Mouse (Mus musculus) adrenal gland, postnatal 14 days (tissue): ENCODE data around the gene Ccdc88c. TPM values are rescaled to one million over a fixed set of nuclear protein-coding genes. Genes with fewer than 3 reads are reported as not detected.

ENCODE experiments used
- DNase-seq: peaks from one replicate; pipeline ENCODE4 v3.0.0; 2021; ENCODE audit warnings: mixed read lengths
- total RNA-seq: library from RNA; stranded (reverse); gene quantifications from 2 replicates; pipeline ENCODE4 v1.2.3, GENCODE M21; 2021

Ccdc88c gene
- total RNA-seq, 1 experiment from 2014 or later, result 7.9 TPM

DNA sequence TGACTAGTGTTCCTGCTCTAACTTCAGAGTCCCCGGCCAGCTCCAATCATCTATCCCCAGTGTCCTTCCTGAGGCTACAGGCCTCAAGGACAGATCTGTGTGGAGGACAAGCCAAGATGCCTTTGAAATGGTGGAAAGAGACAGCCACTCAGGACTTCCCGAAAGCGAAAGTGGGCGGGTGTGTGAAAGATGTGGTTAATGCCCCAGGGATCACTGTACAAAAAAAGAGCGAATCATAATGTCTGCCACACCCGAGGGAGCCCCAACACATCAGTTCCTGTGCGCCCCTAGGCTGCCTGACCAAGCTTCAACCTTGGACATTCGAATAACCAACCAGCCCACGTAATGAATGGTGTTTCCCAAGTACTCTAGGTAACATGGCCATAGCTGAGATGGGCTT is 100.6 kb downstream of the Ccdc88c start:
- DNase-seq, result peak; percentile 24

DNA sequence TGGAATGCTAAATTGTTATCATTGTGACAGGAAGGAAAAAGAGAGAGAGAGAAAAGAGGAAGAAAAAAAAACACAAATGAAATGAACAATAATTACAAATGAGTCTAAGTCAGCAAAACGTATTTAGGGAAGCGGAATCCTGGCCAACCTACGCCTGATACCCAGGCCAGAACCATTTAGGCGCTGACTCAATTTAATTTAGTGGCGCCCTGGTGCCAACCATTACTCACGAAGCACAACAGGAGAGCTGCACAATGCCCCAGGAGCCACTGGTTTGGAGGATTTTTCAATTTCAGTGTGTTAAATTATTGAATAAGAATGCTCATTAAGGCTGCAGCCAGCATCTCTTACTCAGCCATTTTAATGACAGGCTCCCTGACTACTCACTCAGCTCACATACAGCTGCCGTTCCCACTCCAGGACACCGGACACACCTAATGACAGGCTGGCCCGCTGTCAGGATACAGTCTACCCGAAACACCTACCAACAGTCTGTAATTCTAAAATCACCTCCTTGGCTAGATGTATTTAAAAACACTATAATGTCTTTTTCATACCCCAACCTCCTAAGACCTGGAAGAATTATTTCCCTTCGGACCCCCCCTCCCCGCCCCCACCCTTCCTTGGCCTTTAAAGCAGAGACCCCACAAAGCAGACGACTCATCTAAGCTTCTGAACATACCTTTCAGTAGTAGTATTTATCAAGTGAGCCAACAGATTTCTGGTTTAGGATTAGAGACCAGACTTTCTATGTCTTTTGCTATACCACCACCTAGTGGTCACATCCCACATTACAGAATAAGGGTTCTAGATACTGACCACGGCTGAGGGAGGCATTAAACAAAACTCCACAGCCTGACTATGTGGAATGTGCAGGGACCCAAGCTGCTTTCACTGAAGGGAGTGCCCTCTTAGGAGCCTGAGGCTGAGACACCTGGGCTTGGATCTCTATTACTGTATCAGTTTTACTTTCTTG is 102.9 kb downstream of the Ccdc88c start:
- DNase-seq, result peak; percentile 73

DNA sequence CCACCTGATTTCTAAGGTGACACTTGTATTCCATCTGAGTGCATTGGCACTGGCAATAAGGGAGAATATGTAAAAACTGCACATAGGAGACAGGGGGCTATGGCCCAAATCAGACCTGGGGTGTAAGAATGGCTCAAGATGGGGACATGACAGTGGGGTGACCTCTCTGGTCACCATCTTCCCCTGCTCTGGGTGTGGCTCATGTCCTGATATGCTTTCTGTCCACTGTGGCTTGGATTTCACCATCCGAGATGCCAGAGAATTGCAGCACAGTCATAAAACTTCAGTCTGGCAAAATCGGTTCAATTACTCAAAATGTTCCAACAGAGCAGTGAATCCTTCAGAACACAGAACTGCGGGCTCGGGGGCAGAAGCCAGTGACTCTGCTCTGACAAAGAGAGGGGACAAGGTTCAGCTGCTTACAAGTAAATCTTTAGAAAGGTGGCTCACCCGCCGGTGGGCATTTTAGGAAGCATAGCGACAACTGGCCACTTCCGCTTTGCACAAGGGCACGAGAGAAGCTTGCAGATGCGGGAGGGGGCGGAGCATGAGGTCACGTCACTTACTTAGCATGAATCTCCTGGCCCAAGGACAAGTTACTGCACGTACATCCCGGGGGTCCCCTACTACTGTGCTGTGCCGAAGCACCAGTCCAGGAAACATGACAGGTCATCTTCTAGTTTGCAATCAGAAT is 104.1 kb downstream of the Ccdc88c start:
- peak; percentile 39 for DNase-seq

DNA sequence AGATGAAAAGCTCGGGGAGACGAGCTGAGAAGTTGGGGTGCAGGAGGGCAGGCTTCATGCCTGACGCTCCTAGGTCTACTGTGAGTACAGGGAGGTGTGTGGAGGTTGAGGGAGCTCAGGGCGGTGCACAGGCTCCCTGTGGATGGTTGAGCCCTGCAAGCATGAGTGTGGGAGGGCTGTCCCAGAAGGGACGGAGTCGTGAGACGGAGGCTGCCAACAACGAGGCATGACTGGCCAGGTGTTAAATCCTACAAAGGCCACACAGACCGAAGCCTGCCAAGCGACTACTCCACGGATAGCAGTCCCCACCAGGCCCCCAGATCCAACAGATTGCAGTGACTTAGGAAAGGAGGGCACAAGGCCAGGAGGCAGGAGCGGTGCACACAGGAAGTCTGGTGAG is 118.1 kb downstream of the Ccdc88c start:
- DNase-seq, result no peak

DNA sequence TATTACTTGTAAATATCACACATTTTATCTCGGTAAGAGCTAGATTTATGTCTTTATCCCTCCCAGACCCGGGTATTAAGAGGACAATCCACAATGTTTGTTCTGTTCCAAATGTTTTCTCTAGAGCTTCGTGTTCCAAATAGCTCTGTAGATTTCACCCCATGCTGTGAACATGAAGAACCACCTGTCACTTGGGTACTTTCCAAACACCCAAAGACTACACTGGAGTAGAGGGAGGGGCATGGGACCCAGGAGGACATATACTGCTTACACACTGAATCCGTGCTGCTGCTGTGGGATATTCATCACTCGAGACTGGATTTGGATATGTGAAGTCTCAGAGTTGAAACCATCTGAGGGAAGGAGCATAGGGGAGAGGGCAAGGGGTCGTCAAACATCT is 119.1 kb downstream of the Ccdc88c start:
- DNase-seq, result no peak

DNA sequence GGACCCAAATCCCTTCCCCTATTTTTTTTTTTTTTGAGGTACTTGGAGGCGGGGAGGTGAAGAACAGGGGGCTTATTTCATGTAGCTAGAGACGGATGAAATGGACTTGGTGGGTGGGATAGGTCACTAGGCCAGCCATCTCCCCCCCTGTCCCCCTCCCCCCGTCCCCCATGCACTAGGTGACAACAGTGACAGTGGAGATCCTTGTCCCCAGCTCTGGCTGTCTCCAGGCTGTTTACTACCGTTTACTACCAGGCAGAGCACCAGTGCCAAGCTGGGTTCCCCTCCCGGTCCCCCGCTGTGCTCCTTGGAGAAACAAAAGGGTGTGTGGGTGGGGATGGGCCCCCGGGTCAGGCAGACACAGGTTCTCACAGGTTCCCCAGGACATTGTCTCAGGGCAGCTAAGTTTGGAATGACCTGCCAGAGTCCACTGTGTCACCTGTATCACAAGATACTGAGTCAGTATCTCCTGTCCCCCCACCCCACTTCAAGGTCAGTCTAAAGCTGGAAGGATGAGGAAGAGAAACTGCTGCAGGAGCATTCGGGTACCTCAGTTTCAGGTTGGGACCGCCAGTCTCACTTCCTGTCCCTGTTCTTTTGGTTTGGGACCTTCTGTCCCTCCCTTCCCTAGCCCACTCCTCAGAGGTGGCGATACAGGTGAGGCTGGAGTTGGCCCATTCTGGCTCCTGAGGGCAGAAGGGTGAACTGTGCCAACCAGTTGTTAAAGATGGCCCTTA is 120.4 kb downstream of the Ccdc88c start:
- no peak for DNase-seq

DNA sequence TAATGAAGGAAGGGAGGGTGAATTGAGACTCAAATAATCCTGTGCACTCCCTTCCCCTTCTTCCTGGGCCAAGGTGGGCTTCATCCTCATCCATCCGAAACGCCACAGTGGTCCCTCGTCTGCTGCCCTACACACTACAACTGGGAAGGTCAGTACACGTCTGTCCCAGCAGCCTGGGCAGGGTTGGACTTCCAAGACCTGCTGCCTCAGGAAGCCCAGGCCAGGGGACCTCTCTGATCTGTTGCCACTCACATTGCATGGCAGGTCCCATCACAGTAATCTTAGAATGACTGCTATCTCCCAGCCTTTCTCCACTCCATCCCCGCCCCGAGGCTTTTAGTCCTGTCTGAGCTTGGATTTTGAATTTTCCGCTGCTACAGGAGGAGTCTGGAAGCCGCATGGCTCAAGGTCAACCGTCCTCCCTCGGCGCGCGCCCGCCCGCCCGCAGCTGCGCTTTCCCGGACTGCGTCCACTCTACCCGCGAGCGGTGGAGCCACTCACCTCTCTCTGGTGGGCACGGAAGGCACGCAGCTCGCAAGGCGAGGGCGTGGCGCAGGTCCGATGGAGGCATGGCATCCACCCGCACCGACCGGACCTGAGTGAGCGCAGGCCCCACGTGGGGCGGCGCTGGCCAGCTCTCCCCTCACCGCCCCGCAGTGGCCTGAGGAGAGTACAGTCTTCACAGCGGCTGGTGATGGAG is 121.1 kb downstream of the Ccdc88c start, which contains the start of gene Gpr68:
Gene Gpr68 (minus strand): TSS at position 601 of the 700 bp plus-strand sequence.
- peak; percentile 60 for DNase-seq

DNA sequence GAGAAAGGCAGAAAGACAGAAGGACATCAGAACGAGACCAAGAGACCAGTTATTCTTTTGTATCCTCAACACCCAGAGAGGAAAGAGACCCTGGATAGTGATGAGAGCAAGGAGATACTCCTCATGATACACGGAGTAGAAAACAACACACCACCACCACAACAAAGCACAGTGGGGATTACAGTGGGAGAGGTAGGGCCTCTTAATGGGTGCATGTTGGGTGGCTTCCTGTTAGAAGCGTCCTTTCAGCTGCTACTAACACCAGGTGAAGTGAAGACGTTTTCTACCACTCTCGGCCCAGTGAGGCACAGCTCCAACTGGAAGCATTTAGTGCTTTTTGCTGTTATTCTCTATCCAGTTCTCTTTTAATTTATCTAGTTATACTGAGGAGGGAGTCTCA is 122.0 kb downstream of the Ccdc88c start:
- DNase-seq, result no peak

DNA sequence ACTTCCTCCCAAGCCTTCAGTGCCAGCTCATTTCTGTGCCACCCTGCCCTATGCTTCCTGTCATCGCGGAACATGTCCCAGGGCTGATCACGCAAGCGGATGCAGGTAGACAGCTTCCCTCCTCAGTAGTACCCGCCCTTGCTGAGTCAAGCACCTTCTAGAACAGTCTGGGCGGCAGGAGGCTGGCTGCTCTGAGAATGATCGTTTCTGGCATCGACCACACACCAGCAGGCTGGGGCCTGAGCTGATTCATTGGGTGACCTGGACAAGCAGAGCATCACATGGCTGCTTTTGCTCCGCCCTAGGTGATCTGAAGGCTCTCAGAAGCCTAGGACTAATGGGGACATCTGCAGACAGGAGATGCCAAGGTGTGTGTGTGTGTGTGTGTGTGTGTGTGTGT is 125.1 kb downstream of the Ccdc88c start:
- peak; percentile 17 for DNase-seq

DNA sequence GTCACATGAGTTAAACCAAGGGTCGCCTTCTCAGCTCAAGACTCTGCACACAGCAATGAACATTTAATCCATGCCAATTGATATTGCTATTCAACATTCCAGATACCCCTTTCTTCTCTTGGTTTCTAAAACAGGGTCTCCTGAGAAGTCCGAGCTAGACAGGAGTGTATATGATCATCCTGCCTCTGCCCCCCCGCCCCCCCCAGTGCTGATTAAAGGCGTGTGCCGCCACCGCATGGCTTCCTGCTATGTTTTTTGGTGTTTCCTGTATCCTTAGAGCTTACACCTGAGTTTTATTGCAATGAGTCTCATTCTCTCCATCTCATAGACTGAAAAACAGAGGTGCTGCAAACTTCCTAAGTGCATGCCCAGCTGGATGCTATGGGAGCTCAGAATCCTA is 127.5 kb downstream of the Ccdc88c start:
- no peak for DNase-seq

DNA sequence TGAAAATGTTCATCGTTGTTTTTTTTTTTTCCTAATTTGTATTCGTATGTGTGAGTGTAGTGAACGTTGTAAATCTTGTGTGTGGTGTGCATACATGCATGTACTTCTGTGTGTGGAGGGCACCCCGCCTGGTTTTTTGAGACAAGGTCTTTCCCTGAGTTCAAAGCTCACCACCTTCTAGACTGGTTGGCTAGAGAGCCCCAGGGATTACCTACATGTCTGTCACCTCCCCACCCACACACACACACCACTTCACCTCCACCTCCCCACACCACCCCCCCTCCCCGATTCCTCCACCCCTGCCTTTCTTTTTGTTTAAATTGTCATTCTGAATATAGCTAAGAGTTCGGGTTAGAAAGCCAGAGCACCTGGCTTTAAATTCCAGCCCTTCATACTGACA is 128.0 kb downstream of the Ccdc88c start:
- DNase-seq, result no peak

DNA sequence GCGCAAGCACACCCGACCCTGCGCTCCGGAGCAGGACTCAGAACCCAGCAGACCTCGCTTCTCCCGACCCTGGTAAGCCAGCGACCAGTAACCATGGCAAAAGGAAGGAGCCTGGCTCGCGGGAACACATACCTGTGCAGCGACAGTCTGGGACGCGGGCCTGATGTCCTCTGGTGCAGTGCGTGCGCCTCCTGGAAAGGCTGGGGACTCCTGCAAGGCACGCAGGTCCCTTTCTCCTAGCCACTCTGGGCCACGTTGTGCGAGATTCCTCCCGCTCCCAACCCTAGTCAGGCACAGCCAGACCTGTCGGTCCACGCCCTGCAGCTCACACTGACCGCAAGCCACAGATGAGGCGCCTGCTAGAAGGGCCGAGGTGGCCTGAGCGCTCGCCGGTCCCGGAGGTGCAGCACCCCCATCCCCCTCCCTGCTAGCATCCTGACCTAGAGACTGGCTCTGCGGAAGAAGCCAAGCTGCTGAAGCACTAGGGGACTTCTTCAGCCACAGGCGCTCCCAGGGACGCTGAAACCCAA is 129.7 kb downstream of the Ccdc88c start:
- DNase-seq, result peak; percentile 20

DNA sequence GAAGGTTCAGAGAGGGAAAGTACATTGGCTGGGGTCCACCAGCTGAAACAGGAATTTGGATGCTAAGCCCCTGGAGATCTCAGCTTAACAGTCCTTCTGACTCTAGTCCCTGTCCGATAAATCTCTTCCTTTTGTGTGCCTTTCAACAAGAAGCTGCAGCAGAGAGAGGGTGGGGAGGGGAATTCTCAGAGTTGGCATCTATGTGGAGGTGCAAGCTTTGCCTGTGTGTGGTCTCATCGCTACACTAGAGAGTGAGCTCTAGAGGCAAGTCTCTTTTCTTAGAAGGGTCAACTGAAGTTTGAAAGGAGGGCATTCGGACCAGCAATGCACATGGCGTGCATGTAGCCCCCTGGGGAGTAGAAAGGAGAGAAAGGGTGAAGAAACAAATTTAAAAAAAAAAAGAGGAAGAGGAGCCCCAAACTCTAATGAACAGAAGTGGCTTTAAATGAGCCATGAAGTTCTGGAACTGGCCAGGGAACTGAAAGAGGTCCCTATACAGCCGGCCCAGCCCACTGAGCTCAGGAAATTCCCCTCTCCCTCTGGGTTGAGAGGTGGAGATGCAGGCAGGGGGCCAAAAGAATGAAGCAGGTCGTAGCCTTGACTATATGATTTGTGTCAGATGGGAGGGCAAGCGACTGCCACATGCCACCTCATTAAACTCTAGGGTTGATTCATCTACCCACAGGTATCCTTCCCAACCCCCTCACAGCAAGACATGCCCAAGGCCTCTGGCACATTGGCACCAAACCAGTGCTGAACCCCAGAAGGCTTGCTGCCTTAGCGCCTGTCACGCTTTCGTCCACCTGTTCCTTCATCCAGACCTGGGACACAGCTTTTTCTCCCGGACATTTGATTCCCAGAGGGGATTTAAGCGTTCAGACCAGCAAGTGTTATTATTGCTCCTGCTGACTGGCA is 130.9 kb downstream of the Ccdc88c start:
- DNase-seq, result peak; percentile 21

DNA sequence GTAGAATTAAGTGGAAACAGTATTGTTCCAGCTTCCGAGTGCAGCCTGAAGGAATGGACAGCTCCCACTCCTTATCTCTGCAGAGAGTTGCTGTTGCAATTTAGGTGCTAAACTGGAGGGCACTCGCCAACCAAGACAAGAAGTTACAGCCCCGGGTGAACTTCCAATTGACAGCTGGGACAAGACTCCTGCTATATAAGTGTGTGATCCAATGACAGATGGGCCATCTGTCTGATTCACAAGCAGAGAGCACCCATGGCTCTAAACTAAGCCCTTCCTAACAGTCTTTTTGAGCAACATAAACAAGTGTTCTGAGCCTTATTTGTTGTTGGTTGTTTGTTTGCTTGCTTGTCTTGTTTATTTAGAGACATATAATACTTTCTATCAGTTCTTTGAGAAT is 132.2 kb downstream of the Ccdc88c start:
- no peak for DNase-seq

DNA sequence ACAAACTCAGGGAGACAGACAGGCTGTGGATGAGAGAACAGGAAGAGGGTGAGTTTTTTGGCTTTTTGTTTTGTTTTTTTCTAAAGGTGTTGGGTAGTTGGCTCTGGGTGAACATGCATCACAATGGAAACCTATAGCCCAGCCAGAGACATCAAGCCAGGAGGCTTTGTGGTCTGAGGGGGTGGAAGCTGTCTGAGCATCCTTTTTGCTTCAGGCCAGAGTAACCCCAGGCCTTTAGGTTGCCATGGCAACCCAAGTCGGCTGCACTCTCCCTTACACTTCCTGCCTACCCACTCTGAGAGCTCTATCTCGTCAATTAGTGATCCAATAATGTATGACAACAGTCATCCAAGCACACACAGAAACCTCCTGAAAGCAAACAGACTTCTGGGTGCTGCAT is 133.4 kb downstream of the Ccdc88c start:
- no peak for DNase-seq

DNA sequence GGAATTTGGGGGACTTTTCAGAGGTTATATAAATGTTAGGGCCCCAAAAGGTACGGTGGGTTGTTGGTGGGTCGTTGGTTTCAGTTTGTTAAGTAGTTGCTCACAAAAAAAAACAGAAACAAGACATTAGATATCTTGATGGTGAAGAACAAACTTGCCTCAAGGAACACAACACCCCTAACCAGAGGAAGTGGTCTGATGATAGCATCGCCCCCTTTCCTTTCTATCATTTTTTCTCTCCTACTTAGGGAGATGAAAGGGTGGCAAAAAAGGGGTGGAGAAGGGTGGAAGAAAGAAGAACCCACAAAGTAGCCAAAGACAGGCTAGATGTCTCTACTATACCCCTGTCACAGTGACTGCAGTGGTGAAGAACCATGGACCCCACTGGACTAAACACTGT is 138.3 kb downstream of the Ccdc88c start:
- no peak for DNase-seq

DNA sequence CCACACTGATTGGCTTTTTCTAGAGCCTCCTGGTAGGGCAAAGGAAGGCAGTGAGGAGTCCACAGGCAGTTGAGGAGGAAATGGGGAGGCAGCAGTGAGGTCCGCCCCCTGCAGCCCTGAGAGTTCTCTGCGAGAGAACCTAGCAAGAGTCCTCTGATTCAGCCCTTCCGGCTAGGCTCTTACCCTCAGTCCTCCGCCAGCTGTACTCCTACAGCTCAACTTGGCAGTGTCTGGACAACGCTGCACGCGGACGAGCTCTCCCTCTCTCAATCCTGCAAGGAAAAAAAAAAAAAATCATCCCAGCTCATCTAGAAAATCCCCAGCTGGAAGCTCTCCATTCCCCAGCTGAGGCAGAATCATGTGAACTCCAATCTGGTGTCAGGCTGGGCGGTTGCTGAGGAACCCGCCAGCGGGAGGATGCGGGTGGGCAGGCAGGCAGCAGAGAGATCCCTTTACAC is 141.0 kb downstream of the Ccdc88c start:
- DNase-seq, result no peak

DNA sequence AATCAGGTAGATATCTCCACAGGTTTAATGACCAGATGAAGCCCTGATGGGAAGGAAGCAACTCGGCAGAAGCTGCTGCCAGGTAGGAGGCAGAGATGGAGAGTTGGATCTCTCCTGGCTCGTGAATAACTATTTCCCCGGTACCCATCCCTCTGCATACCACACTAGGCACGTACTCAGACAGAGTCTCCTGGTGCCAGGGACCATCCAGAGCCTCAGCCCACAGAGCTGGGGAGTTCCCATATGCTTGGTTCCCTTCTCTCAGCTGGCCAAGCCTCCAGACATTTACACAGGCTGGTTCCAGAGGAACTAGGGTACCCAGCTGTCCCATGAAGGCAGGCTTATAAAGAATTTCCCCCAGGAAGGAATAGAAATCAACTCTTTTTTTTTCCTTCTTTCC is 142.0 kb downstream of the Ccdc88c start:
- no peak for DNase-seq

DNA sequence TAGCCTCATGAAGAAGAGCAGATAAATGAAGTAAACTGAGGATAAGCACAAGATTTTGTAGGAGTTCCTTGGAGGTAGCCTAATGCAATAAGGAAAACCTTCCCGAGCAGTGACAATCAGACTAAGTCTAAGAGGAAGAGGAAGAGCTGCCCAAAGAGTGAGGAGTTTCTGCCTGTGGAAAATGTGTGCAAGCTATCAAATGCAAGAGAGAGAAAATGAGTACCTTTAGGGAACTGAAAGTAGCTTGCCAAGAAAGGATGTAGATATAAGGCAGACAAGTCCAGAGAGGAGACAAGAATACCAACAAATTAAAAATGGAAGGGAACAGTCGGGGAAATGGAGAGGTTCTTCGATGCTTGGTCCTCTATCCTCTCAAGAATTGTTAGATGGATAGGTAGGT is 143.3 kb downstream of the Ccdc88c start:
- no peak for DNase-seq

DNA sequence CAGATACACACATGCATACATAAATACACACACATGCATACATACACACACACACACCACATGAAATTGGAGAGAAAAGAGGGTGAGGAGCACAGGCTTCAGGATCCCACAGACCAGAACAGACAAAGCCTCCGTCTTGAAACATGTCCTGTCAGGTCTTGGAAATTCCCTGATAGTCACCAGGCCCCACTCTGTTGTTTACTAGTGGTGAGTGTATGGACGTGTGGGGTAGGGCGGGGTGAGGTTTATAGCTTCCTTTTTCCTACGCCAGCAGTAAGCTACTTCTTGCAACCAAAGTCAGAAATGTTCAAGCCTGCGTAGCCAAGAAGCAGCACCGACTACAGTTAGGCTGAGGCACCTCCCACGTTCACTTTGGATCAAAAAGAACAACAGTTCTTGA is 145.7 kb downstream of the Ccdc88c start:
- no peak for DNase-seq

DNA sequence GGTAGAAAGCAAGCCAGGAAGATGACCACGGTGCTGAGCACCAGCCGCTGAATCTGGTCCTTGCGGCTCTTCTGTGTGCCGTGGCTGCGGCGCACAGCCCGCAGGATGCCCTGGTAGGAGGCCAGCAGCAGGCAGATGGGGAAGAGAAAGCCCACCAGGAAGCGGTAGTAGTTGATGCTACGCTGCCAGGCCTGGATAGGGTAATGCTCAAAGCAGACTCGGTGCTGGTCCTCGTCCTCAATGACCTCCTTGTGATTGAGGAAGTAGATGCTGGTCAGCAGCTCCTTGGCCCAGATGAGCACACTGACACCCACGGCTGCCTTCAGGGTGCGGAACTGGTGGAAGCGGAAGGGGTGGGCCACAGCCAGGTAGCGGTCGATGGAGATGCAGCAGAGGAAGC is 150.3 kb downstream of the Ccdc88c start:
- DNase-seq, result no peak
